Mouse (Mus musculus) myocyte (in vitro differentiated cells): ENCODE measurements around the gene Kif5c.

Source experiments
- MYOG ChIP-seq, 3 experiments: IDR thresholded peaks; one replicate each; pipeline ENCODE4 v1.6.1; 2011; ENCODE audit warnings: control low read depth in 2 of 3, low read depth in 2 of 3, mild to moderate bottlenecking in 2 of 3; ENCODE audit not compliant: insufficient read length in 2 of 3, control insufficient read depth in 1 of 3, insufficient read depth in 1 of 3
- POLR2A ChIP-seq: IDR thresholded peaks from one replicate; pipeline ENCODE4 v1.6.1; 2011; ENCODE audit warnings: low read depth, mild to moderate bottlenecking, control low read depth, moderate library complexity; ENCODE audit not compliant: insufficient read length

- TF ChIP-seq POLR2A (no peak), MYOG (IDR thresholded peaks at IDR 0.05; ENCODE audit: control insufficient read depth in 1 of 3, insufficient read depth in 1 of 3, insufficient read length in 2 of 3, low read depth in 2 of 3) (no peak)
Measured at GRCm38 (mm10) chr2:49710223-49710622, 91.1 kb downstream of the Kif5c start.
